Mouse (Mus musculus) gastrocnemius, postnatal 36 days (tissue): ENCODE data around the gene Olfr533. TPM values are rescaled to one million over a fixed set of nuclear protein-coding genes. Genes with fewer than 3 reads are reported as not detected.
"Not testable (repeated sequence)": the region's sequence is repeated elsewhere in the genome, so short reads cannot be mapped to it uniquely, and the experiment has no call there.

Source experiments
- DNase-seq, 2 experiments: peaks; one replicate each; pipeline ENCODE4 v3.0.0; 2022
- intact Hi-C: fragments of 180-260 bp; cut with DNase I; formaldehyde crosslinking; loops from one replicate; pipeline ENCODE4 v1.15.1; 2025
- long read RNA-seq, 2 experiments: library from polyadenylated mRNA; stranded (forward); transcript quantifications; one replicate each; pipeline ENCODE4 v2.0.0; 2021
- total RNA-seq, 2 experiments: library from RNA; stranded (reverse); gene quantifications; 2 replicates each; pipeline ENCODE4 v1.2.3; 2021

Olfr533 gene
- not detected for total RNA-seq
- long read RNA-seq, experiment 1: 0 reads
- long read RNA-seq, experiment 2: 0 reads

GRCm38 (mm10) chr7:140463070-140463469, at the start of gene Olfr533:
TSS of gene Olfr533 (plus strand) at chr7:140463370.
- intact Hi-C loops, DNase-seq: not testable (repeated sequence)

- DNase-seq: no peak
- intact Hi-C loops: no loop called here
These were observed 41.6 kb upstream of the Olfr533 start, which contains the start of gene Olfr532 for GRCm38 (mm10) chr7:140421539-140421938. TSS of gene Olfr532 (minus strand) at chr7:140421639.

GRCm38 (mm10) chr7:140443141-140443540, 20.0 kb upstream of the Olfr533 start:
- intact Hi-C loops: no loop called here
- no peak for DNase-seq

- intact Hi-C loops: no loop called here
- DNase-seq: no peak
These were observed 14.7 kb downstream of the Olfr533 start for GRCm38 (mm10) chr7:140477886-140478285.

- intact Hi-C loops: no loop called here
- DNase-seq: no peak
These were observed 15.6 kb downstream of the Olfr533 start for GRCm38 (mm10) chr7:140478733-140479132.

- DNase-seq: no peak
- intact Hi-C loops: no loop called here
These were observed 20.7 kb downstream of the Olfr533 start, which contains the start of gene Olfr535 for GRCm38 (mm10) chr7:140483916-140484315. TSS of gene Olfr535 (plus strand) at chr7:140484216.

GRCm38 (mm10) chr7:140488981-140489380, 25.8 kb downstream of the Olfr533 start:
- no peak for DNase-seq
- intact Hi-C loops: no loop called here

- no peak for DNase-seq
- intact Hi-C loops: no loop called here
These were observed 31.1 kb downstream of the Olfr533 start for GRCm38 (mm10) chr7:140494231-140494630.

GRCm38 (mm10) chr7:140494702-140495101, 31.5 kb downstream of the Olfr533 start:
- no peak for DNase-seq
- intact Hi-C loops: no loop called here

- intact Hi-C loops, DNase-seq: not testable (repeated sequence)
These were observed 44.3 kb downstream of the Olfr533 start, which contains the start of gene Olfr536 for GRCm38 (mm10) chr7:140507346-140508021. TSS of gene Olfr536 (minus strand) at chr7:140507396.

Other genes starting within 250 kb of the Olfr533 start
- gene Cd163l1, start 245.1 kb upstream of the Olfr533 start, total RNA-seq: not detected
- not detected for gene 5830411N06Rik, start 216.1 kb upstream of the Olfr533 start, total RNA-seq
- not detected for gene Olfr525, start 142.5 kb upstream of the Olfr533 start, total RNA-seq
- not detected for gene Olfr527, start 129.4 kb upstream of the Olfr533 start, total RNA-seq
- not detected for gene Olfr60, start 101.7 kb upstream of the Olfr533 start, total RNA-seq
- not detected for gene Olfr530, start 87.0 kb upstream of the Olfr533 start, total RNA-seq
- not detected for gene Olfr531, start 60.5 kb upstream of the Olfr533 start, total RNA-seq
- not detected for gene Olfr532, start 41.7 kb upstream of the Olfr533 start, total RNA-seq
- gene Olfr535, start 20.8 kb downstream of the Olfr533 start, total RNA-seq: not detected
- gene Olfr536, start 44.0 kb downstream of the Olfr533 start, total RNA-seq: not detected
- gene Olfr538, start 104.5 kb downstream of the Olfr533 start, total RNA-seq: not detected
- gene Olfr46, start 137.9 kb downstream of the Olfr533 start, total RNA-seq: not detected
- not detected for gene Olfr61, start 165.6 kb downstream of the Olfr533 start, total RNA-seq
- gene Olfr53, start 183.1 kb downstream of the Olfr533 start, total RNA-seq: not detected
- not detected for gene Olfr539, start 196.6 kb downstream of the Olfr533 start, total RNA-seq
- gene Olfr45, start 218.6 kb downstream of the Olfr533 start, total RNA-seq: not detected
- gene Olfr541, start 233.9 kb downstream of the Olfr533 start, total RNA-seq: not detected